Mouse (Mus musculus): ENCODE measurements around the gene Prex1.

Prex1 gene

GRCm38 (mm10) chr2:166661971-166662370 is 51.7 kb downstream of the Prex1 start:
- no peak for DNase-seq (ENCODE audit: low read depth, low spot score)

- DNase-seq (ENCODE audit: low read depth, low spot score) = no peak
Observed at GRCm38 (mm10) chr2:166661498-166661897, 52.1 kb downstream of the Prex1 start.

GRCm38 (mm10) chr2:166658380-166658779 is 55.3 kb downstream of the Prex1 start:
- DNase-seq (ENCODE audit: low read depth, low spot score) = no peak

- DNase-seq (ENCODE audit: low read depth, low spot score) = no peak
Observed at GRCm38 (mm10) chr2:166657451-166658011, 56.1 kb downstream of the Prex1 start.

- DNase-seq (ENCODE audit: low read depth, low spot score) = no peak
Observed at GRCm38 (mm10) chr2:166656630-166657029, 57.0 kb downstream of the Prex1 start.

- no peak for DNase-seq (ENCODE audit: low read depth, low spot score)
Observed at GRCm38 (mm10) chr2:166655727-166656520, 57.7 kb downstream of the Prex1 start.

- DNase-seq (ENCODE audit: low read depth, low spot score) = no peak
Observed at GRCm38 (mm10) chr2:166655308-166655707, 58.3 kb downstream of the Prex1 start.

GRCm38 (mm10) chr2:166654875-166655274 is 58.8 kb downstream of the Prex1 start:
- DNase-seq (ENCODE audit: low read depth, low spot score) = no peak

GRCm38 (mm10) chr2:166653564-166653963 is 60.1 kb downstream of the Prex1 start:
- no peak for DNase-seq (ENCODE audit: low read depth, low spot score)

- DNase-seq (ENCODE audit: low read depth, low spot score) = no peak
Observed at GRCm38 (mm10) chr2:166652672-166653071, 61.0 kb downstream of the Prex1 start.

- DNase-seq (ENCODE audit: low read depth, low spot score) = no peak
Observed at GRCm38 (mm10) chr2:166651317-166652030, 62.2 kb downstream of the Prex1 start.

- no peak for DNase-seq (ENCODE audit: low read depth, low spot score)
Observed at GRCm38 (mm10) chr2:166650414-166650813, 63.2 kb downstream of the Prex1 start.

GRCm38 (mm10) chr2:166647242-166647641 is 66.4 kb downstream of the Prex1 start:
- DNase-seq (ENCODE audit: low read depth, low spot score) = no peak

- DNase-seq (ENCODE audit: low read depth, low spot score) = no peak
Observed at GRCm38 (mm10) chr2:166646434-166647088, 67.1 kb downstream of the Prex1 start.

GRCm38 (mm10) chr2:166644816-166645215 is 68.8 kb downstream of the Prex1 start:
- DNase-seq (ENCODE audit: low read depth, low spot score) = no peak

- no peak for DNase-seq (ENCODE audit: low read depth, low spot score)
Observed at GRCm38 (mm10) chr2:166642581-166642987, 71.0 kb downstream of the Prex1 start.

GRCm38 (mm10) chr2:166639750-166640149 is 73.9 kb downstream of the Prex1 start:
- DNase-seq (ENCODE audit: low read depth, low spot score) = no peak

GRCm38 (mm10) chr2:166638947-166639641 is 74.5 kb downstream of the Prex1 start:
- no peak for DNase-seq (ENCODE audit: low read depth, low spot score)

GRCm38 (mm10) chr2:166638079-166638800 is 75.4 kb downstream of the Prex1 start:
- DNase-seq (ENCODE audit: low read depth, low spot score) = no peak

GRCm38 (mm10) chr2:166637673-166637990 is 76.0 kb downstream of the Prex1 start:
- DNase-seq (ENCODE audit: low read depth, low spot score) = no peak

All from c-Kit-negative CD71-positive TER-119-positive erythroid progenitor cells, embryonic 14.5 days (primary cell).